Mouse (Mus musculus) spleen, adult 2 months (tissue): Measurements from ENCODE around the gene Mymx. TPM values are rescaled to one million over a fixed set of nuclear protein-coding genes. Genes with fewer than 3 reads are reported as not detected.

Source experiments
- DNase-seq, 2 experiments: peaks; one replicate each; pipeline versions ENCODE4 v3.0.0 to v3.0.0-alpha.2; 2012 to 2021; ENCODE audit warnings: low spot score in 2 of 2, low read depth in 1 of 2
- H3K27ac ChIP-seq: fragments of 200-500 bp; 2 replicates; pipeline ENCODE4 v1.5.1; 2012; ENCODE audit warnings: low read length, inconsistent platforms; ENCODE audit not compliant: insufficient read depth
- H3K27me3 ChIP-seq: fragments of 200-500 bp; 2 replicates; pipeline ENCODE4 v1.6.1; 2012; ENCODE audit warnings: mild to moderate bottlenecking, moderate library complexity, low read length, inconsistent platforms; ENCODE audit not compliant: control insufficient read depth, insufficient read depth
- H3K36me3 ChIP-seq: fragments of 200-500 bp; 2 replicates; pipeline ENCODE4 v1.6.1; 2012; ENCODE audit warnings: mild to moderate bottlenecking, low read length, inconsistent platforms; ENCODE audit not compliant: control insufficient read depth, insufficient read depth
- H3K4me1 ChIP-seq: fragments of 200-500 bp; 2 replicates; pipeline ENCODE4 v1.6.1; 2011; ENCODE audit warnings: inconsistent platforms; ENCODE audit not compliant: control insufficient read depth, insufficient read depth, insufficient read length
- H3K4me3 ChIP-seq: fragments of 200-500 bp; 2 replicates; pipeline ENCODE4 v1.5.1; 2011; ENCODE audit warnings: mild to moderate bottlenecking, inconsistent platforms; ENCODE audit not compliant: insufficient read depth, insufficient read length; ENCODE audit errors: extremely low read depth
- CTCF ChIP-seq: fragments of 200-500 bp; IDR thresholded peaks from 2 replicates; pipeline ENCODE4 v1.5.1; 2011; ENCODE audit warnings: mild to moderate bottlenecking, inconsistent platforms; ENCODE audit not compliant: insufficient read depth, insufficient read length, insufficient replicate concordance; ENCODE audit errors: extremely low read depth
- POLR2A ChIP-seq: fragments of 200-500 bp; IDR thresholded peaks from 2 replicates; pipeline ENCODE4 v1.6.1; 2011; ENCODE audit warnings: low read depth, low read length, inconsistent platforms
- WGBS: fragments of 180-500 bp; shearing (Covaris S2); methylation state at CpG from one replicate; pipeline ENCODE4 v1.1.7; 2018; 5-methylcytosine and 5-hydroxymethylcytosine counted together
- polyA plus RNA-seq: library from polyadenylated mRNA; depleted of rRNA; stranded (reverse); fragments of >200 nt; gene quantifications from 2 replicates; pipeline ENCODE4 v1.2.3, GENCODE M21; 2012

Mymx gene
- polyA plus RNA-seq, 1 experiment: not detected

DNA sequence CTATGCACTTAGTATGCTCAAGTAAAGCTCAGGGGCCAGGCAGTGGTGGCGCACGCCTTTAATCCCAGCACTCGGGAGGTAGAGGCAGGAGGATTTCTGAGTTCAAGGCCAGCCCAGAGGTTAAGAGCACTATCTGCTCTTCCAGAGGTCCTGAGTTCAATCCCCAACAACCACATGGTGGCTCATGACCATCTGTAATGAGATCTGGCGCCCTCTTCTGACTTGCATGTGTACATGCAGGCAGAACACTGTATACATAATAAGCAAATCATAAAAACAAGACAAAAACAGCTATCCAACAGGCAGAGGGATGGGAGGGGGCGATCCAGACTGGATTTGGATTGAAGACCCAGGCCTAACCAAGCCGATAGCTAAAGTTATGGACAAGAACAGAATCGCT, 23.1 kb downstream of the Mymx start:
- Histone ChIP-seq H3K27me3 (no peaks in the 10 kb centered on the region), H3K27ac (no peak overlapping the region), H3K4me1 (peaks cover 6% of the 10 kb centered on the region; the same call in 1 of the 2 replicates), H3K4me3 (no peak overlapping the region), H3K36me3 (no peaks in the 10 kb centered on the region)
- 79% methylated on average over 7 of the region's 7 CpGs for WGBS
- TF ChIP-seq POLR2A (no peak), CTCF (no peak)
- DNase-seq: no peak

DNA sequence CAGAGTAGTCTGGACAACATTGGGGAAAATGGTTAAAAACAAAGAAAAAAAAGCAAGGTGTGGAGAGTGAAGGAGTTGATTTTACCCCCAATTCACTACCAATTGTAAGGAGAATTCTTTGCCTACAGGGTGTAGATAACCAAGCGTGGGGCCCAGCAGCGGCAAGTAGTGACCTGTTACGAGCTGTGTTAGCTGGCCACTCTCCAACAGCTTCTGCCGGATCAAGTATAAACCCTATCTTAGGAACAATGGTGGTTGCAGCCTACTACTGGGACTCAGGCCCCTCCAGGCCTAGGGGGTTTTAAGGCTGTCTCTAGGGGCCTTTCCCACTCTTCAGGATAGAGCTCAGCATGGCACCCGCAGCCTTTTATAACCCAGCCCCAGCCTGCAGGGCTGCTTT, 23.7 kb downstream of the Mymx start:
- 59% methylated on average over 5 of the region's 5 CpGs for WGBS
- Histone ChIP-seq H3K27ac (no peak overlapping the region), H3K4me1 (peaks cover 6% of the 10 kb centered on the region; the same call in 1 of the 2 replicates), H3K4me3 (no peak overlapping the region), H3K36me3 (no peaks in the 10 kb centered on the region), H3K27me3 (no peaks in the 10 kb centered on the region)
- no peak for TF ChIP-seq CTCF
- TF ChIP-seq POLR2A: no peak
- no peak for DNase-seq

DNA sequence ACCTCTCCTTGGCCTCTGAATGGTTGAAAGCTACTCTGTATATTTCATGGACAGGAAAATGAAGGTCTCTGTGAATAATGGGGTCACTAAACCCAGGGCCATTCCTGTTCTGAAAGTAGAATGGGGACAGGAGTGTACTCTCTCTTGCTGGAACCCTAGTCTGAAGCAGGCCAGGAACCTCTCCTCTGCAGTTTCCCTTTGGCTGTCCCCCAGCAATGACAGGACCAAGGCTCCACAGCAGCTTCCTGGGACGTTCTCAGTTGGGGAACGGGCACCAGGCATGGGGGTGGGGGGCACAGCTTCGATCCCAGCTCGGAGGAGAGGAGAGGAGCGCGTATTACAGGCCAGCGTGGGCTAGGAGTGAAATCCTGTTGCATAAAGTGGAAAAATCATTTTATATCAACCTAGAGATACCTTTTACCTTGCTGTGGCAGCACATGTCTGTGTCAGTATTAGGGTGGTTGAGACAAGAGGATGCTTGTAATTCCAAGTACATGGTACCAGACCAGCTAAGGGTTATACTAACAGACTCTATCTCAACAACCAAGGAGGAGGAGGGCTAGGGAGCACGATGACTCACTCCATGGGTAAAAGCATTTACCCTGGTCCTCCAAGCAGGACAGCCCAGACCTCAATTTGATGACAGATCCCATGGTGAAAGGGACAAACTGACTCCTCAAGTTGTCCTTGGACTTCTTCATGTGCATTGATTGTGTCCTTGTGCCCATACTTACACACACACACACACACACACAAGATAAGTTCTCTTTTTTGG, 26.6 kb downstream of the Mymx start:
- Histone ChIP-seq H3K27ac (no peak overlapping the region), H3K4me1 (peaks cover 8% of the 10 kb centered on the region; the same call in 1 of the 2 replicates), H3K36me3 (peaks cover 11% of the 10 kb centered on the region), H3K4me3 (no peak overlapping the region), H3K27me3 (no peaks in the 10 kb centered on the region)
- WGBS: 91% methylated on average over 8 of the region's 8 CpGs
- DNase-seq: no peak
- TF ChIP-seq CTCF (no peak), POLR2A (no peak)

DNA sequence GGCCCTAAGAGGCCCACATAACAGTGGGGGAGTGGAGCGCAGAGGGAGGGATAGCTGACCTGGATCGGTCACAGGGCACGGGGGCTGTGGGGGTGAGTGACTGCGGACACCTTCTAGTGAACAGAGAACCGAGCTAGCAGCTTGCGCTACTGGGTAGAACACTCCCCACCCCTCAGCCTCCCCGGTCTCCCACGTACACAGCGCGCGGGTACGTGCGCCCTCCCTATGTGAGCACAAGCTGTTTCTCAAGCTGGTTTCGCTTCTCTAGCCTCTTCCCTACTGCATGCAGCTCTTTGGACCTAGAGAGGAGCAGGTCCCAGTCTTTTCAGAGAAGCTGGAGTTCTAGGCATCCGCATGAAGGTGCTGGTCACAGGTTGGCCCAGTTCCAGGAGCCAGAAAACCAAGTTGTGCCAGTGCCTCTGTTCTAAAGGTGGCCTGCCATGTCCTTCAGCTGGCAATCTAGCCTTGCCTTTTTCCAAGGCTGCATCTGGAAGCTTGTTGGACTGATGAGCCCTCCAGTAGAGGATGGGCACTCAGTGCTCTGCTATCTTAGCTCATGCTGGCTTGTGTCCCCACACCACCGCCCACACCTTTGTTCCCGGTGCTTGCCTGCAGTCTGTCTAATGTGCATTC, 27.7 kb downstream of the Mymx start:
- 3% methylated on average over 17 of the region's 17 CpGs for WGBS
- Histone ChIP-seq H3K27ac (peak overlapping the region; percentile 99), H3K4me3 (peak overlapping the region; percentile 94), H3K4me1 (peaks cover 8% of the 10 kb centered on the region; the same call in 1 of the 2 replicates), H3K27me3 (no peaks in the 10 kb centered on the region), H3K36me3 (peaks cover 21% of the 10 kb centered on the region)
- peak; percentile 46 for TF ChIP-seq POLR2A
- TF ChIP-seq CTCF: peak; percentile 1; the same call in 1 of the 2 replicates
- peak; percentile 65 to 76 for DNase-seq

DNA sequence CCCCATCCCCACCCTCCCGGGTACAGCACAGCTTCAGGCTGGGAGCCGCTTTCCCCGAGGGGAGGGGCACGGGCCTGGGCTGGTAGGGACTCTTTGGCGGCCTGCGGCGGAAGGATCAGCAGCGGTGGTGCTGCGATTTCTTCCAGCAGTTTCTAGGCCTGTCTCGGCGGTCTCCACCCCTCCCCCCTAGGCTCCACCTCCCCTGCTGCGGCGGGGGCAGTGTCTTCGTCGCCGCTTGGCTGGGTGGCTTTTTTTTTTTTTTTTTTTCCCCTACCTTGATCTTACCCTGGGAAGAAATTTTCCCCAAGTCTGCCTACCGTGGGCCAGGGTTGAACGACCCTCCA, 28.1 kb downstream of the Mymx start:
- Histone ChIP-seq H3K27me3 (no peaks in the 10 kb centered on the region), H3K4me1 (peaks cover 8% of the 10 kb centered on the region; the same call in 1 of the 2 replicates), H3K27ac (peak overlapping the region; percentile 99), H3K36me3 (peaks cover 26% of the 10 kb centered on the region), H3K4me3 (peak overlapping the region; percentile 94)
- peak; percentile 89 to 93 for DNase-seq
- WGBS: under 1% methylated on average over 16 of the region's 18 CpGs
- no peak for TF ChIP-seq CTCF
- 0 out of 2 replicates have a peak, but pooled peaks have one; percentile 8 for TF ChIP-seq POLR2A

DNA sequence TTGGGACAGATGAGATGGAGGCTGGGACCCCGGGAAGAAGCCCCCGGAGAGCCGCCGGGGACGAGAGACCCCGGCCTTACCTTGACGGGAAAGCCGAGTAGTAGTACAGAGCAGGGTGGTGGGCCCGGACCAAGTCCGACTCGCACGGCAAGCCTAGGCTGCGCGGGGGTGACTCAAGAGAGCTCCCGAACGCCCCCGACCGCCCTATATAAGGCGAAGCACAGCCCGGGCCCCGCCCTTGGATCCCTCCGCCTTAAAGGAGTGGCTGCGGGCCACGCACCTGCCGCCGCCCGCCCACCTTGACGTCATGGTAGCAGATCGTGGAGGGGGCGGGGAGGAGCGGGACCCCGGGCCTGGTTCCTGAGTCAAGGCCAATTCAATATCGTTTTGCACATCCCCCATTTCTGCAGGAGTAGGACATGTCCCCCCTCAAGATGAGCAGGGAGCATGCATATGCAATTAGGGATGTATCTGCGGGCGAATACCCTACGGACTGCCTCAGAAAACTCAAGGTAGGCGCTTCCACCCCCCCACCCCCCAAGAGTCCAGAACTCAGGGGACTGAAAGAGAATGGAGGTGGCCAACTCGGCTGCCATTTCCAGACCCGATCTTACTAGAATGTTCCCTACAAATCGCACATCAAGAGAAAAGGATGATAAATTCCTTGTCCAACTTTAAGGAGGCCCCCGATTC, 28.7 kb downstream of the Mymx start, which contains the start of gene Hsp90ab1:
Gene Hsp90ab1, minus strand, starts transcription at position 185 of the 693 bp plus-strand sequence.
- DNase-seq: peak; percentile 95 to 98
- Histone ChIP-seq H3K27ac (peak within 1 kb of the TSS; percentile 99), H3K36me3 (peaks cover 29% of the 10 kb centered on the region), H3K4me3 (peak within 1 kb of the TSS; percentile 94), H3K4me1 (peaks cover 8% of the 10 kb centered on the region; the same call in 1 of the 2 replicates), H3K27me3 (no peaks in the 10 kb centered on the region)
- TF ChIP-seq CTCF (no peak), POLR2A (peak; percentile 98)
- under 1% methylated on average over 41 of the region's 41 CpGs for WGBS
